Mouse (Mus musculus): ENCODE results near the gene Xrcc6.
"Not testable (repeated sequence)": the region's sequence is repeated elsewhere in the genome, so short reads cannot be mapped to it uniquely, and the experiment has no call there.

Gene Xrcc6

DNA sequence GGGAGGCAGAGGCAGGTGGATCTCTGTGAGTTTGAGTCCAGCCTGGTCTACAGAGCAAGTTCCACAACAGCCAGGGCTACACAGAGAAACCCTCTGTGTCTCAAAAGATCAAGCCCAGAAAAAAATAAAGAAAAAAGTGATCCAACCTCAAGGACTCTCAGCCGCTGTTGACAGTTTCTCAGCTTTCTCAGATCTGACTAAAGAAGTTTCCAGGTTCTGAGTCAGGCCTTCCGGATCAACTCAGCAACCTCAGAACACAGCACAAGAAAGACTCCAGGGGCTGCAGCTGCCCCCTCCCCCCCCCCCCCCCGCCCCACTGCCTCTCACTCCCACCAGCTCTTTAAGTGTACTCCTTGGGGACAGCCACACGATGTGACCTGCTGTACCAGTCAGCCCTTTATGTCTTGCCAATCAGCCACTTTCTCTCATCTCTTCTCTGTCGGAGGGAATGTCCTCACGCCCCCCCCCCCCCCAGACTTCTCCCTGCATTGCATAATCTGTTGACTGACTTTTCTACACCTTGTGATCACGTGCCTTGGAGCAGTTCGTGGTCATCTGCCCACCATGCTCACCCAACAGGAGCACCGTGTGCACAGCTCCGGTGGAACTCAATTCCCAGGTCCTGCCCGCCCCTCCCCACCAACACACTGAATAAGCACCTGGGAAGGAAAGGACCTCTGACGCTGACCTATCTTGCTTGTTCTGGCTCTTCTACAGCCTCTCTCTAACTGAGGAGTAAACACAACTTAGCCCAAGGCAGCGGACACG lies 21.4 kb upstream of the Xrcc6 start:
- no peak for DNase-seq (ENCODE audit: low spot score in 2 of 2)

DNA sequence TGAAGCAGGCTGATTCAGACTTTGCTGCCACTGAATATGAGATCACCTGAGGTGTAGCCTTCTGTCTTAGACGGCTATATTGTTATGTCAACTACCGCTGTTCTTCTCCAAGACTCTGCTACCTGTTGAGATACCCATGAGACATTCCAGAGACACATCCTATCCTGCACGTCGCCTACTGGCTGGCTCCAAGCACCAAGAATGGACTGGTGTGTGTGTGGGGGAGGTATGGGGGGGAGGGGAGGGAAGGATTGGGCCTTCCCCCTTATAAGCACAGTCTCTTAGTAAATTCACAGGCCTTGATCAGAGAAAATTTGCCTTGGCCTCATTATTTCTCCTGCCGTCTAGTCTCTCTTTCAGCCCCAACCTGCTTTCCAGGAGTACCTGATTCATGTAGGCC lies 19.8 kb upstream of the Xrcc6 start:
- DNase-seq (ENCODE audit: low spot score in 2 of 2) = no peak

DNA sequence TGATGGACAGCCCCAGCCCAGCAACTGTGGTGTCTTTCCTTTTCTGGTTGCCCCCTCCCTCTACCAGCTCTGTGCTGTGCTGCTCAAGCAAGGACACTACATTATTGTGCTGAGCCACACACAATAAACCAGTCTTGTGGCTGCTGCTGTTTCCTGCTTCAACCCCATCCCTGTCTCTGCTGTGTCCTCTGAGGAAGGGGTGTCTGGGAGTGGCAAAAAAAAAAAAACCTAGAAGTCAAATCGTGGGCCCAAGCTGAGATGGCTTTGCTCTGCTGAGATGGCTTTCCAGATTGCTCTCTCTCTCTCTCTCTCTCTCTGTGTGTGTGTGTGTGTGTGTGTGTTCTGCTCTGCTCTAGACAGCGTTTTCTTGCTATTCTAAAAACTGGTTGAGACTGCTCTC lies 19.2 kb upstream of the Xrcc6 start:
- no peak for DNase-seq (ENCODE audit: low spot score in 2 of 2)

DNA sequence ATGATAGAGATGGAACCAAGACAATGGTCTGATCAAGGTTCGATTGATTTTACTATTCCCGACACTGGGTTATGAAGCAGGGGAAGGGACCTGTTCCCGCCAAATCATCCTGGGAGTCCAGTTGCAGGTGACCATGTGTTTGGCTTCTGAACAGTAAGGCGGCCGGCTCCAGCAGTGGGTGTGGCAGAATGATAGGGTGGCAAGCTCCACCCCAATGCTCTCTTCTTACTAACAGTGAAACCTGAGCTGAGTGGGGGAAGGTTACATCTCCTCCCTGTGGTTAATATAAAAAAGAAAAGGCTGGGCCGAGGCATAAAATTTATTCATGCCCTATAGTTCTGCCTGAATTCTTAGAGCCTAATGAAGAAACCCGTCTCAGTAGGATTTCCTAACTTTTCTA lies 18.5 kb upstream of the Xrcc6 start:
- no peak for DNase-seq (ENCODE audit: low spot score in 2 of 2)

DNA sequence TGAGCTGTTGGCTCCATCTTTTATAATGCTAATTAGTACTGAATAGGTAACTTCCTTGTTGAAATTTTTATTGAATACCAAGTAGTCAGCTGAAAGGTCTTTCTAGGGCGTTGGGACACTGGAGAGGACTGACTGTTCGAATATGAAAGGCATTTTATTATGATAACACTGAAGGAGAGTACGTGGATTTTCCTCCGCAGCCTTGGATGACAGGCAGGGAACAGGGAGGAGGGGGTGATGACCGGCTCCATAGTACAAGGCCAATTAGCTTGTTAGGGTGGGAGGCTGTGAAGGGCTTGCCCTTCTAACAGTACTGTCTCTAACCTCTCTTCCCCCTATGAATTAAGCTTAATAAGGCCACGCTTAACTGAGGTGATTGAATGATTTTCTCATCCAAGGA lies 18.0 kb upstream of the Xrcc6 start:
- not testable (repeated sequence) for DNase-seq (ENCODE audit: low spot score in 2 of 2)

- not testable (repeated sequence) for DNase-seq (ENCODE audit: low spot score in 2 of 2)
Measured at GRCm38 (mm10) chr15:81970498-81970897, 17.1 kb upstream of the Xrcc6 start.

DNA sequence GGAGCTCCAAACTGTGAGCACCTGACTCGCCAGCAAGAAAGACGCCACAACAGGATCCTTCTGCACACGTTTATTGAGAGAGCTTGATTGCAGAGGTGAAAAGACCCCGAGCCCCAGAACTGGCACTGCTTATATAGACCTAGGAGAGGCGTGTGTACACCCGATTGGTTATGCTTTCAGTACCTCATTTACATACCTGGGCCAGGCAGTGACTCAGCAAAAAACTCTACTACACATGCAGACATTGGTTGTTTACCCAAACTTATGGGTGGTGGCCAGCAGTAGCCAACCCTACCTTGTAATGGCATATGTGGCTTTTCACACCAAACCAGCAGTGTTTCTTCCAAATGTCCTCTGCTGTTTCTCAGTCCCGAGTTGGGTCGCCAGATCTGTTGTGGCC lies 12.5 kb upstream of the Xrcc6 start:
- not testable (repeated sequence) for DNase-seq (ENCODE audit: low spot score in 2 of 2)

GRCm38 (mm10) chr15:81980321-81980720 lies 7.3 kb upstream of the Xrcc6 start, which contains the start of gene 1700029P11Rik:
1700029P11Rik (plus strand) TSS chr15:81980540.
- DNase-seq (ENCODE audit: low spot score in 2 of 2) = no peak

DNA sequence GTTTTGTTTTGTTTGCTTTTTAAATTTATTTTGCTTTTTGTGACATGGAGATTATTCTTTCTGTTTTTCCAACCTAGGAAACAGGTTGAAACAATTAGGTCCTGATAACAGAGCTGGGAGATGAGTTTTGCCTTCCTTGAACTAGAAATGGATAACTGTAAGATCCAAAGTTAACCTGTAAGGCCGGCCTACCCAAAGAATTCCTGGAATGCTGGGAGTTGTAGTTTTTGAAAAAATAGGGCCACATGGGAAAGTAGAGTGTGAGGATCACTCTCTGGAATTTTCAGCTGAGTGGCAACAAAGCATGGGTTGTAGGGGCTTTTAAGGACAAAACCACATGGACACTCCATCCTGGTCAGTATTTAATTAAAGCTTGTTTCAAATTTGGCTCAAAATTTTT lies 5.5 kb upstream of the Xrcc6 start:
- no peak for DNase-seq (ENCODE audit: low spot score in 2 of 2)

DNA sequence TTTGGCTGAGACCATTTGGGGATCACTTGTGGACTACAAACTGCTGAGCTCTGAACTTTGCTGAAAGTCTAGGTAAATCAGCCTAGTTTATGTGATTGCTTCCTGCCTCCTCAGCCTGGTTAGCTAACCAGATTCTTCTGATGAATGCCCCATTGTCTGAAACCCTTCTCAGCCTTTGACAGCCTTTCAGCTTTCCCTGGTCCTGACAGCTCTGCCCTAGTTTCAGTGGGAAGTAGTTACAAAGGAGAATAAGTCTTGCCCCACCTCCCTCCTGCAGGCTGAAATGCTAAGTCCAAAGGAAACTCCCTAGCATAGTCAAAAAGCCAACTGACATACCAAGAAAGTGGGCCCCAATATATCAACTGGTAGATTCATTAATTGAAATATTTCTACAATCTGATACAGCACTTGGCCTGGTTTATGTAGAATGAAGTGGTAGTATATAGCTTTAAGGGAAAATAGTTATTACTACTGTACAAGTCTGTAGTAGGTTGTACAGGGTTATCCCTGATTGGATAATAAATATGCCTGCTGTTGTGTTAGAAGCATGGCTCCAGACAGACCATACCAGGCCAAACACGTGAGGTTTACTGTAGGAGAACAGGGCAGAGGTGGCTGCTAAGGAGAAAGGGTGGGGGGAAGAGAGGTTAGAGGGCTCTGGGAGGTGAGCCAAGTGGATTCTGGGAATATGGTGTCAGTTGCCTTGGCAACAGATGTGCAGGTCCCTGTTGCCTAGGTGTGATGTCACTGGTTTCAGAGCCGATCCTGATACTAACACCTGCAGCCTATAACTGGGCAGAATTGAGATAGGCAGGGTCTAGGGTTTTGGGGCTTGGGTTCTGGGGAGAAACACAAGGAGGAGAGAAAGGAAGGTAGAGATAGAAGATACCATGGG lies 2.1 kb upstream of the Xrcc6 start:
- DNase-seq (ENCODE audit: low spot score in 2 of 2) = no peak

DNA sequence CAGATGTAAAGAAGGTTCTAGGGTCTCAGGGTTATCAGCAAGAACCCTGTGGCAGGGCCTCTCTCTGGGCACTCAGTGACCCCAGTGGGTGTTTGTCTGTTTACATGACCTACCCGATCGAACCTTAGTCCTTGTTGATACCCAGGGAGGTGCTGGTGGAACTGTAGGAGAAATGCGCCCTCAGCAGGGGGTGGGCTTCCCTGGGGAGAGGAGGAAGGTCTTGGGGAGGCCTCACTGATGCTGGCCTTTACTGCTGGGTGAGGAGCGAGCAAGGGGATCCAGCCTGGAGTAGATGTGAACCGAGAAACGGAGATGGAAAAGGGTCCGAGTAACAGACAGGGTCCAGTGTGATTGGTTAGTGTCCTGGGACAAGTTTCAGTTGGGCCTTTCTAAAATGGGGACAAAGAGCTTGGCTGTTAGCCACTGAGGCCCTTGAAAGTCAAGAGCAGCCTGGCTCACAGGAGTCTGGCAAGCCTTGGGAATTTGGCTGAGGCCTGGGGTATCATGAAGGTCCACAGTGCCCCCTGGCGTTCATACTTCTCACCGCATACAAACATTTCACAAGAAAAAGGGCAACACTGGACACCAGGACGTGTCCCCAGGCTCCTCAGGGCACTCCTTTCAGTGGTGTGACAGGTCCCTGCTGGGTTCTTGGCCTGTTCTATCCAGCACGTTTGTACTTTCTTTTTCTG lies 1.9 kb downstream of the Xrcc6 start:
- DNase-seq (ENCODE audit: low spot score in 2 of 2) = peak; percentile 54 to 71

GRCm38 (mm10) chr15:81990549-81990948 lies 2.9 kb downstream of the Xrcc6 start:
- peak; percentile 47 to 64 for DNase-seq (ENCODE audit: low spot score in 2 of 2)

DNA sequence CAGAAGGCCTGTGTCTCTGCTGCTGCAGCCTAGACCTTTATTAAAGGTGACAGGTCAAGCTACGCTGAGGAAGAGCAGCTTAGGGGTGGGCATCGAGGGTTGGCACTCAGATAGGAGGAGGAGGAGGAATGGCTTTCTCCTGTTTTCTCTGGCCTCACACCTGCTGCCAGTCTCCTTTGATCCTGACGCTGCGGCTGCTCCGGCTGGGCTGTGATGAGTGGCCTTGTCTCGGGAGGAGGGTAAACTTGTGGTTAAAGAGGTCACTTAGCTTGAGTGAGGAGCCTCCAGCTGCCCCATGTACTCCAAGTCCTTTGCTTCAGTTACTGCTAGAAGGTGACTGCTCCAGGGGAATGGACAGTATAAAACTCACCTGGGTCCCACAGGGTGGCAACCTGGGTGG lies 6.4 kb downstream of the Xrcc6 start:
- DNase-seq (ENCODE audit: low spot score in 2 of 2) = no peak

GRCm38 (mm10) chr15:82004257-82004656 lies 16.6 kb downstream of the Xrcc6 start:
- no peak for DNase-seq (ENCODE audit: low spot score in 2 of 2)

DNA sequence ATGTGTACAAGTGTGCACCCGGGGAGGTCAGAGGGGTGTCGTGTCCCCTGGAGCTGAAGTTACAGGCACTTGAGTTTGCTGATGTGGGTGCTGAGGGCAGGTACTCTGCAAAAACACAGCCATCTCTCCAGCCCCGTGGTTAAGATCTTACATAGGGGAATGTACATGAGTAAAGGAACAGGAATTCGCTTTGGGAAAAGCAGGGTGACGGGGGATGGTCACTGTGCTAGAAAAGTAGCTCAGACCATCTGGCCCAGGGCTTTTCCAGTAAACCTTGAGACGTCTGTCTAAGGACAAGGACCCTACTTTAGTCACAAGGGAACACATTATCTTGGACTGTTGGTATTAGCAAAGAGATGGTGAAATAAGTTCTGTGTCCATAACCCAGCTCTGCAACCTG lies 24.3 kb downstream of the Xrcc6 start:
- no peak for DNase-seq (ENCODE audit: low spot score in 2 of 2)

- no peak for DNase-seq (ENCODE audit: low spot score in 2 of 2)
Measured at GRCm38 (mm10) chr15:82014745-82015391, 27.2 kb downstream of the Xrcc6 start.

DNA sequence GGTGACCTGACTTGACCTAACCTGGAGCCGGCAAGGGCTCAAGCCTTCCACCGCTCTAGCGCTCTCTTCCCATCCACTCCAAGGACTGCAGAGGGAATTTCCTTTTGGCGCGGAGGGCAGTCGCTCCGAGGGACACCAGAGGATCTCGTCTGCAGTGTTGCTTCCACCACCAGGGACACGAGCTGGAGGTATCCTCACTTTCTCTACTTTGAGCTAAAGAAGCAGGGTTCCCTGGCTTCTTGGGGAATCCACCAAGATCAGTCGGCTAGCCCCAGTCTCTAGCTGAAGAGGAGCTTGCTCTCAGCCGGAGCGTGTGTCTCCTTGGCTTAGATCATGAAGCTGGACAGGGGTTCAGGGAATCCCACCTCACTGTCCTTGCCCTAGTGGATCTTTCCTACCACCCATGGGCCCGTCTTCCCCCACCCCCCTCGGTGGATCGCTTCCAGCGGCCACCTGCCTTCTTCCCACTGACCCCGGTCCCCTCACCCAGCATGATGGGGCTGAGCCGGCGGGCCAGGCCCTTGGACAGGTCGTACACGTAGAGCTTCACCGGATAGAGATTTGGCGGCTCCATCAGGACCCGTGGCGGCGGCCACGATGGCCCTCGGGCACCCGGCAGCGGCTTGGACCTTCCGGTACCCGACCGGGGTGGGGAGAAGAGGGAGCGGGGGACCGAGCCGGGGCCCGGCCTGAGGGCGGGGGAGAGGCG lies 27.9 kb downstream of the Xrcc6 start:
- DNase-seq (ENCODE audit: low spot score in 2 of 2) = no peak

- peak; percentile 99 for DNase-seq (ENCODE audit: low spot score in 2 of 2)
Measured at GRCm38 (mm10) chr15:82016101-82016808, 28.6 kb downstream of the Xrcc6 start.

DNA sequence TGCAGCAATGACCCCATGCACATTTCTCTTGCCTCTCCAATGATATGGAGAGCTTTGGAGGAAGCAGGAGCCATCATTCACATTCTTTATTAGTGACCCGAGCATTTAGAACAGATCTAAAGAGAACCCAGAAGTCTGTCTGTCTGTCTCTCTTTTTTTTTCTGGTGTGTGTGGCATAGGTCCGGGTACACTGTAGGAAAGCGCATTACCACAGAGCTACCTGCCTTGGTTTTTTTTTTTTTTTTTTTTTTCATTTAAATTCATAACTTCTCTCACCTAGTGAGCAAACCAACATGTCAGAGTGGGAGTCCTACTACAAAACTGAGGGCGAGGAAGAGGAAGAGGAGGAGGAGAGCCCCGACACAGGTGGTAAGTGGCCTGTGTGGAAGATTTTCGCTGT lies 29.2 kb downstream of the Xrcc6 start:
- DNase-seq (ENCODE audit: low spot score in 2 of 2) = no peak

- no peak for DNase-seq (ENCODE audit: low spot score in 2 of 2)
Measured at GRCm38 (mm10) chr15:82017461-82017860, 29.8 kb downstream of the Xrcc6 start.
